Mouse (Mus musculus): ENCODE data around the gene Dennd6a. TPM values are rescaled to one million over a fixed set of nuclear protein-coding genes. Genes with fewer than 3 reads are reported as not detected.

The Dennd6a gene
- polyA plus RNA-seq, 1 experiment from 2014 or later: 24.8 TPM

DNA sequence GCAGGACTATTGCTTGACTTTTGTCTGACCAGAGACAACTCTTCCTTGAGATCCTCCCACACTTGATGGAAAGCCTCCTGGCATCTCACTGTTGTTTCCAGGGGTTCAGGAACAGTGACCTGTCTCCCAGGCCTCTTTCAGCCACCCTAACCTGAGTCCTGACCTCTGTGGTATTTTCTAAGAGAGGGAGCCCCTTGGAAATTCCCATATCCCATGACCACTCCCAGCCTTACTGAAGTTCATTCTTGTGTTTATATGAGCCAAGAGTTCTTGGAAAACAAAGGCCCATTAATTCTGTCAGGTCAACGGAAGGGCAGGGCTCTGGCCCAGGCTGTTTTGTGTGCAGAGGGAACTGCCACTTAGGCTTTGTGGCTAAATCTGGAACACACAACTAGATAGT is 16.1 kb upstream of the Dennd6a start:
- H3K4me1 ChIP-seq (replicated peaks; ENCODE audit: control insufficient read depth, insufficient read depth, low read length): peaks cover 3% of the 10 kb centered on the region; the same call in 1 of the 2 replicates
- no peak overlapping the region for H3K4me2 ChIP-seq
- no peaks in the 10 kb centered on the region for H3K27me3 ChIP-seq (replicated peaks; ENCODE audit: control insufficient read depth, insufficient read depth, low read length)
- H3K4me3 ChIP-seq (ENCODE audit: low read depth, low read length): no peak overlapping the region
- no peak overlapping the region for H3K27ac ChIP-seq (ENCODE audit: low read depth, low read length)
- no peaks in the 10 kb centered on the region for H3K36me3 ChIP-seq (ENCODE audit: control insufficient read depth, insufficient read depth, low read length)
- no peak for DNase-seq (ENCODE audit: low spot score)
- H3K9me3 ChIP-seq (ENCODE audit: control insufficient read depth, low read length): no peaks in the 10 kb centered on the region
- ATAC-seq (replicated peaks; ENCODE audit: low FRiP score): no peak
- WGBS: 59% methylated on average over 1 of the region's 1 CpGs
- H3K9ac ChIP-seq (ENCODE audit: low read depth, low read length): no peak overlapping the region

DNA sequence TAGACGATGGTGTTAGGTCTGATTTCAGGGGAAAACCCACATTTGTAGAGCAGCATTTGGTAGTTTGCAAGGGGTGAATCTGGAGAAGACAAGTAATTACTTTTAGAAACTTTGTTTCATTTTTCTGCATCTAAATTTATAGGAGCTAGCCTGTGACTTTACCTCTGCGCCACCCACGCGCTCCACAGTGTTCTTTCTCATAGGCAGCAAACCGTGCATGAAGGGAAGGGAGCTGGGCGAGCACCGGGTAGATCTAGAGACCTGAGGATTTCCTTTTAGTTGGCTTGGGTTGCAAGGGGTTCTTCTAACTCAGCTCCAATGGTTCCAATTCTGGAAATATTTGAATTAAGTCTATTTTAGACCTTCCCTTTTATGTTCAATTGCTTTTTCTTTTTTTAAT is 15.1 kb upstream of the Dennd6a start:
- no peak for DNase-seq (ENCODE audit: low spot score)
- no peaks in the 10 kb centered on the region for H3K36me3 ChIP-seq (ENCODE audit: control insufficient read depth, insufficient read depth, low read length)
- H3K4me3 ChIP-seq (ENCODE audit: low read depth, low read length): no peak overlapping the region
- no peak overlapping the region for H3K9ac ChIP-seq (ENCODE audit: low read depth, low read length)
- H3K9me3 ChIP-seq (ENCODE audit: control insufficient read depth, low read length): no peaks in the 10 kb centered on the region
- H3K4me2 ChIP-seq: no peak overlapping the region
- ATAC-seq (replicated peaks; ENCODE audit: low FRiP score): no peak
- WGBS: 92% methylated on average over 7 of the region's 7 CpGs
- no peak overlapping the region for H3K27ac ChIP-seq (ENCODE audit: low read depth, low read length)
- H3K4me1 ChIP-seq (replicated peaks; ENCODE audit: control insufficient read depth, insufficient read depth, low read length): no peaks in the 10 kb centered on the region
- H3K27me3 ChIP-seq (replicated peaks; ENCODE audit: control insufficient read depth, insufficient read depth, low read length): no peaks in the 10 kb centered on the region

DNA sequence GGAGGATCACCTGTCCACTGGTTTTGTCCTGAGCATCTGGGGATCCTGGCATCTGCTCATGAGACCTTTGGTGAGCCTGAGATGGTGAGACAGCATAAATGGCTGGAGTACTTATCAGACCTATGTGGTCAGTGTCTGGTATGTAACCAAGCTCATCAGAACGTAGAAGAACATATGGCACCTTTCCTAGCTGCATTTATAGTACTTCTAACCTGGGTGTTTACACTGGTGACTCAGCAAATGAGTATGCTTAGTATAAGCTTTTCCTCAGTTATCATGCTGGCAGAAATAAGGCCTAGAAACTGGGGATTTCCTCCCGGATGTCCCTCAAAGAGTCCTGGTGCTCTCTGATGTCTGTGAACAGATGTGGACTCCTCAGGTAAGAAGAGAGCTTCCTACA is 11.4 kb upstream of the Dennd6a start:
- no peaks in the 10 kb centered on the region for H3K9me3 ChIP-seq (ENCODE audit: control insufficient read depth, low read length)

DNA sequence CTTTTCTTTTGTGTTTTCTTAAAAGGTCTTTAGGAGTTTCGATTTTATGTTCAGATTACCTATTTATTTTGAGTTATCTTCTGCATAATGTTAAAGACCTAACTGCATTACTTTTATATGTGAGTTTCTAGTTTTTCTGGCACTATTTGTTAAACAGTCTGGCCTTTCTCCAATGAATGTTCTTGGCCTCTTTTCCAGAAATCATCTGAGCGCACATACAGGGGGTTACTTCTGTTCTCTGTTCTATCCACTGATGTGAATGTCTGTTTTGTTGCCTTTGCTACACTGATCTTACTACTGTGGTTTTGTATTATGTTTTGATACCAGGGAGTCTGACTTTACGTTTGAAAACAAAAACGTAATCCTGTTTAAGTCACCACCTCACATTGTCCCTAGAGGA is 3.8 kb upstream of the Dennd6a start:
- H3K9ac ChIP-seq (ENCODE audit: low read depth, low read length): no peak overlapping the region
- 0 out of 2 replicates have a peak, but pooled peaks cover 5% of the 10 kb centered on the region for H3K4me1 ChIP-seq (replicated peaks; ENCODE audit: control insufficient read depth, insufficient read depth, low read length)
- H3K9me3 ChIP-seq (ENCODE audit: control insufficient read depth, low read length): no peaks in the 10 kb centered on the region
- H3K27ac ChIP-seq (ENCODE audit: low read depth, low read length): no peak overlapping the region
- H3K36me3 ChIP-seq (ENCODE audit: control insufficient read depth, insufficient read depth, low read length): no peaks in the 10 kb centered on the region
- no peak overlapping the region for H3K4me2 ChIP-seq
- WGBS: 92% methylated on average over 4 of the region's 4 CpGs
- H3K27me3 ChIP-seq (replicated peaks; ENCODE audit: control insufficient read depth, insufficient read depth, low read length): no peaks in the 10 kb centered on the region
- H3K4me3 ChIP-seq (ENCODE audit: low read depth, low read length): no peak overlapping the region
- ATAC-seq (replicated peaks; ENCODE audit: low FRiP score) (no peak), DNase-seq (ENCODE audit: low spot score) (no peak)

More for the DNA sequence above, 11.4 kb upstream of the Dennd6a start:
- no peak overlapping the region for H3K9ac ChIP-seq (ENCODE audit: low read depth, low read length)
- H3K27ac ChIP-seq (ENCODE audit: low read depth, low read length): no peak overlapping the region
- ATAC-seq (replicated peaks; ENCODE audit: low FRiP score) (no peak), DNase-seq (ENCODE audit: low spot score) (no peak)
- 76% methylated on average over 2 of the region's 2 CpGs for WGBS
- no peaks in the 10 kb centered on the region for H3K36me3 ChIP-seq (ENCODE audit: control insufficient read depth, insufficient read depth, low read length)
- H3K4me2 ChIP-seq: no peak overlapping the region
- no peak overlapping the region for H3K4me3 ChIP-seq (ENCODE audit: low read depth, low read length)
- no peaks in the 10 kb centered on the region for H3K27me3 ChIP-seq (replicated peaks; ENCODE audit: control insufficient read depth, insufficient read depth, low read length)
- no peaks in the 10 kb centered on the region for H3K4me1 ChIP-seq (replicated peaks; ENCODE audit: control insufficient read depth, insufficient read depth, low read length)

DNA sequence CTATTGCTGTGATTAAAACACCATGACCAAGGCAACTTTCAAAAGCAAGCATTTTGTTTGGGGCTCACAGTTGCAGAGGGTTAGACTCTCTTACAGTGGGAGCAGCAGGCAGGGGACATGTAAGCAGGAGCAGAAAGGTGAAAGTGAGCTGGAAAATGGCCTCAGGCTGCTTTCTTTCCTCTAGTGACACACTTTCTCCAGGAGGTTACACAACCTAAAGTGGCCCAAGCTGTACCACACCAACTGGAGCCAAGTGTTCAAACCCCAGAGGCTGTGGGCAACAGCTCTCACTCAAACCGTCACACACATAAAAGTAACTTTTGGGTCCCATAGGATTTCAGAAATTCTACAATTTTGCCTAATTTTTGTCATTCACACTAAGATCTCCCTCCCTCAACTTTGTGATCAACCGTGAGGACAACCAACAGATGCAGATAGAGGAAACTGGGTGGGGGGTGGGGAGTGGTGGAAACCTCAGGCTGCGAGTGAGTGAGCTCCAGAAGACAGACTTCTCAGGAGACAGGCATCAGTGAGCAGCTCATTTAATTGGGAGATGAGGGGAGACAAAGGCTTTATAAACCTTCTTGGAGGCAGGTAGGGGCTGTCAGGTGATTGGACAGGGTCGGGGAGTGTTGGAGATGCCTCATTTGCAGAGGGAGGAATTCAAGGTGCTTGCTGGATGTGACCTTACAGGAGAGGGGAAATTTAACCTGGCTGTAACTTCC is 1.5 kb upstream of the Dennd6a start:
- DNase-seq (ENCODE audit: low spot score) (no peak), ATAC-seq (replicated peaks; ENCODE audit: low FRiP score) (no peak)
- Histone ChIP-seq H3K4me2 (no peak overlapping the region), H3K9me3 (ENCODE audit: control insufficient read depth, low read length) (no peaks in the 10 kb centered on the region), H3K27me3 (replicated peaks; ENCODE audit: control insufficient read depth, insufficient read depth, low read length) (no peaks in the 10 kb centered on the region), H3K36me3 (ENCODE audit: control insufficient read depth, insufficient read depth, low read length) (no peaks in the 10 kb centered on the region), H3K4me1 (replicated peaks; ENCODE audit: control insufficient read depth, insufficient read depth, low read length) (0 out of 2 replicates have a peak, but pooled peaks cover 5% of the 10 kb centered on the region), H3K27ac (ENCODE audit: low read depth, low read length) (no peak overlapping the region), H3K9ac (ENCODE audit: low read depth, low read length) (no peak overlapping the region), H3K4me3 (ENCODE audit: low read depth, low read length) (no peak overlapping the region)
- 41% methylated on average over 4 of the region's 4 CpGs for WGBS

DNA sequence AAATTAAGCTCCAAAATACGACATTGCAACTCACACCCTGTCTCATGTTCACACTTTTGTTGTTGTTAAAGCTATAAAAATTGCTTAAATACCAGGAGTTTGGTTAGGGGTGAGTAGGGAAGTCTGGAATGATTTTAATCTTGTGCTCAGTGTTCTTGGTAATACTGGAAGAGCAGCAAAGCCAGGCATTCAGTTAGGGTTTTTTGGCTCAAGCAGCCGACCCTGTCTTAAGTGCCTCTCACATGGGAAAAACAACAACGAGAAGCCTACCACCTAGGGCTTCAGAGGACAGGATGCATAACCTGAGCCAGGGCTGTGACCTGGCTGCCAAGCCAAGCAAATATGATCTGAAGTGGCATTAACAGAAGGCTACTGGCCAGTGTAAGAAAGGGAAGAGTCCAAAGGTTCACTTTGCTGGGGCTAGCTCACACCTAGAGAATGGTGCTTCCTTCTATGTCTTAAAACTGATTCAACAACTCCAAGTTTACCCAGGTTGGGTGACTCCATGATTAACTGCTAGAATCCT is 2.7 kb downstream of the Dennd6a start:
- Histone ChIP-seq H3K4me1 (replicated peaks; ENCODE audit: control insufficient read depth, insufficient read depth, low read length) (peaks cover 8% of the 10 kb centered on the region; the same call in 1 of the 2 replicates), H3K4me3 (ENCODE audit: low read depth, low read length) (no peak overlapping the region), H3K9ac (ENCODE audit: low read depth, low read length) (no peak overlapping the region), H3K27me3 (replicated peaks; ENCODE audit: control insufficient read depth, insufficient read depth, low read length) (no peaks in the 10 kb centered on the region), H3K27ac (ENCODE audit: low read depth, low read length) (no peak overlapping the region), H3K4me2 (no peak overlapping the region), H3K36me3 (ENCODE audit: control insufficient read depth, insufficient read depth, low read length) (no peaks in the 10 kb centered on the region), H3K9me3 (ENCODE audit: control insufficient read depth, low read length) (no peaks in the 10 kb centered on the region)
- no peak for DNase-seq (ENCODE audit: low spot score)
- 74% methylated on average over 3 of the region's 3 CpGs for WGBS
- no peak for ATAC-seq (replicated peaks; ENCODE audit: low FRiP score)

DNA sequence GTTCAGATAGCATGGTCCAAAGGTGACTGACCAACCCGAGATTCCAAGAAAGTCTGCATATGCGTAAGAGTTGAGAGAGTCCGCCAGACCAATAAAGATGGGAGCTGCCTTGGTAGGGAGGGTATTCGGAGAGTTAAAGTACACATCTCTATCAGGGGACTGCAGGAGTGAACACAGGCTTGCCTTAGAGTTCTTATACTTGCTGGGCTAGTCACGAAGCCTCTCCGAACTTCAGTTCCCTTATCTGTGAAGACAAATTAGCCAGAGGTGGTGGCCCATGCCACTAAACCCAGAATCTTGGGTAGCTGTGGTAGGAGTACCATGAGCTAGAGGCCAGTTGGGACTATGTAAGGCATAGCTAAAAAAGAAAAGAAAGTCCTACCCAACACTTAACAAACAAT is 5.1 kb downstream of the Dennd6a start:
- Histone ChIP-seq H3K4me2 (peak overlapping the region; percentile 74), H3K4me3 (ENCODE audit: low read depth, low read length) (no peak overlapping the region), H3K4me1 (replicated peaks; ENCODE audit: control insufficient read depth, insufficient read depth, low read length) (peaks cover 6% of the 10 kb centered on the region; the same call in 1 of the 2 replicates), H3K9me3 (ENCODE audit: control insufficient read depth, low read length) (no peaks in the 10 kb centered on the region), H3K9ac (ENCODE audit: low read depth, low read length) (no peak overlapping the region), H3K27ac (ENCODE audit: low read depth, low read length) (peak overlapping the region; percentile 99), H3K36me3 (ENCODE audit: control insufficient read depth, insufficient read depth, low read length) (peaks cover 4% of the 10 kb centered on the region), H3K27me3 (replicated peaks; ENCODE audit: control insufficient read depth, insufficient read depth, low read length) (no peaks in the 10 kb centered on the region)
- WGBS: 26% methylated on average over 6 of the region's 6 CpGs
- DNase-seq (ENCODE audit: low spot score): no peak
- peak; percentile 73 for ATAC-seq (replicated peaks; ENCODE audit: low FRiP score)

DNA sequence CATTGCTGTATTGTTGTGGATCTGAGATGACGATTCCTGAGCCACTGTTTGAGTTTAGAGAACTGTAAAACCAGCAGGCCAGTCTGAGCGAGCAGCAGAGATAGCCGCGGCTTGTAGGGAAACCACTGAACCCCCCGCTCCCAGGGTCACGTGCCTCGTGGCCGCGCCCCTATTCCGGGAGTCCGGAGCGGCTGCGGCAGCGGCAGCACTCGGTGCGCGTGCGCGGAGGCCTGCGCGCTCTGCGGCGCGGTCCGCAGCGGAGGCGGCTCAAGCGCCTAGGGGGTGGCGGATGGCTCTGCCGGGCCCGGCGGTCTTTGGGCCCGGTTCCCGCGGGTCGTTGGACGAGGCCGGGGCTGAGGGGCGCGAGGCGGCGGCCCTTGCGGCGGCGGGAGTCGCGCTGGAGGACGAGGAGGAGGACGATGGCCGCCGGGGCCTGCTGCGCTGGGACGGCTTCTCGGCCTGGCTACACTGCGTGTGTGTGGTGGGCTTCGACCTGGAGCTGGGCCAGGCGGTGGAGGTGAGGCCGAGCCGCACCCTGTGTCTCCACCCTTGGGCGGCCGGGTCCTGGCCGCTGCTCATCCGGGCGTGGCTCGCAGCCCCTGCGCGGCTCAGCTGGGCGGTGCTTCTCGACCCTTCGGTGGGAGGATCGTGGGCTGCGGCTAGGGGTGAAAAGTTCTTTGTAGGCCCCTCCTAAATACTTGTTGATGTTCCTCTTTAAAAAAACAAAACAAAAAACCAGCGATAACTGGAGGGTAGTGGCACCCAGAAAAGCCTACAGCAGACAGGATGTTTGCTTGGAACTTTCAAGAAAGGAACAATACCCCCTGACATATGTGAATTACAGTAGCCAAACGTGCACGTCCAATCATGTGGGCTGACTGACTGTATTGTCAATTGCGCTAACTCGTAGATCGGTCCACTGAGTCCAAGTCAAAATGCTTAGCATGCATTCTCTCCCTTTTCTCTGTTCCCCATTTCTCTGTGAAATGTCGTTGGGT is 6.0 kb downstream of the Dennd6a start:
- ATAC-seq (replicated peaks; ENCODE audit: low FRiP score): peak; percentile 92
- H3K36me3 ChIP-seq (ENCODE audit: control insufficient read depth, insufficient read depth, low read length): peaks cover 4% of the 10 kb centered on the region
- peak; percentile 87 for DNase-seq (ENCODE audit: low spot score)
- peak overlapping the region; percentile 86 for H3K4me3 ChIP-seq (ENCODE audit: low read depth, low read length)
- WGBS: under 1% methylated on average over 79 of the region's 79 CpGs
- peak overlapping the region; percentile 99 for H3K9ac ChIP-seq (ENCODE audit: low read depth, low read length)
- H3K27me3 ChIP-seq (replicated peaks; ENCODE audit: control insufficient read depth, insufficient read depth, low read length): no peaks in the 10 kb centered on the region
- no peaks in the 10 kb centered on the region for H3K9me3 ChIP-seq (ENCODE audit: control insufficient read depth, low read length)
- H3K4me1 ChIP-seq (replicated peaks; ENCODE audit: control insufficient read depth, insufficient read depth, low read length): peaks cover 6% of the 10 kb centered on the region; the same call in 1 of the 2 replicates
- H3K27ac ChIP-seq (ENCODE audit: low read depth, low read length): peak overlapping the region; percentile 99
- peak overlapping the region; percentile 74 for H3K4me2 ChIP-seq

Measured in liver, embryonic 11.5 days (tissue).